Mouse (Mus musculus) heart, embryonic 10.5 days (tissue): ENCODE results near the gene Rint1. TPM values are rescaled to one million over a fixed set of nuclear protein-coding genes. Genes with fewer than 3 reads are reported as not detected.
"Not testable (repeated sequence)": the region's sequence is repeated elsewhere in the genome, so short reads cannot be mapped to it uniquely, and the experiment has no call there.

Experiments used
- DNase-seq: peaks from one replicate; pipeline ENCODE4 v3.0.0-alpha.2; 2017; ENCODE audit warnings: low spot score
- H3K27ac ChIP-seq: fragments of 300-500 bp; sonication (generic); 2 replicates; pipeline ENCODE4 v1.5.1; 2016; ENCODE audit warnings: mild to moderate bottlenecking
- H3K27me3 ChIP-seq: fragments of 300-500 bp; sonication (generic); 2 replicates; pipeline ENCODE4 v1.6.1; 2016; ENCODE audit warnings: mild to moderate bottlenecking; ENCODE audit not compliant: poor library complexity, insufficient read depth, severe bottlenecking
- H3K36me3 ChIP-seq: fragments of 300-500 bp; sonication (generic); 2 replicates; pipeline ENCODE4 v1.6.1; 2016; ENCODE audit warnings: mild to moderate bottlenecking, moderate library complexity
- H3K4me1 ChIP-seq: fragments of 300-500 bp; sonication (generic); 2 replicates; pipeline ENCODE4 v1.6.1; 2016; ENCODE audit warnings: mild to moderate bottlenecking
- H3K4me3 ChIP-seq: fragments of 300-500 bp; sonication (generic); 2 replicates; pipeline ENCODE4 v1.5.1; 2016; ENCODE audit warnings: mild to moderate bottlenecking, moderate library complexity
- H3K9me3 ChIP-seq: fragments of 300-500 bp; sonication (generic); 2 replicates; pipeline ENCODE4 v1.6.1; 2016; ENCODE audit warnings: mild to moderate bottlenecking, moderate library complexity
- WGBS: fragments of 180-500 bp; shearing (Covaris S2); methylation state at CpG from one replicate; pipeline ENCODE4 v1.1.7; 2016; 5-methylcytosine and 5-hydroxymethylcytosine counted together
- polyA plus RNA-seq: library from polyadenylated mRNA; unstranded; fragments of >200 nt; fragmentation: Nextera tagmentation; extraction: Ambion mirVana; gene quantifications from 2 replicates; pipeline ENCODE4 v1.2.1, GENCODE M21; 2016

The Rint1 gene
- polyA plus RNA-seq, 1 experiment from 2014 or later = 31.6 TPM

DNA sequence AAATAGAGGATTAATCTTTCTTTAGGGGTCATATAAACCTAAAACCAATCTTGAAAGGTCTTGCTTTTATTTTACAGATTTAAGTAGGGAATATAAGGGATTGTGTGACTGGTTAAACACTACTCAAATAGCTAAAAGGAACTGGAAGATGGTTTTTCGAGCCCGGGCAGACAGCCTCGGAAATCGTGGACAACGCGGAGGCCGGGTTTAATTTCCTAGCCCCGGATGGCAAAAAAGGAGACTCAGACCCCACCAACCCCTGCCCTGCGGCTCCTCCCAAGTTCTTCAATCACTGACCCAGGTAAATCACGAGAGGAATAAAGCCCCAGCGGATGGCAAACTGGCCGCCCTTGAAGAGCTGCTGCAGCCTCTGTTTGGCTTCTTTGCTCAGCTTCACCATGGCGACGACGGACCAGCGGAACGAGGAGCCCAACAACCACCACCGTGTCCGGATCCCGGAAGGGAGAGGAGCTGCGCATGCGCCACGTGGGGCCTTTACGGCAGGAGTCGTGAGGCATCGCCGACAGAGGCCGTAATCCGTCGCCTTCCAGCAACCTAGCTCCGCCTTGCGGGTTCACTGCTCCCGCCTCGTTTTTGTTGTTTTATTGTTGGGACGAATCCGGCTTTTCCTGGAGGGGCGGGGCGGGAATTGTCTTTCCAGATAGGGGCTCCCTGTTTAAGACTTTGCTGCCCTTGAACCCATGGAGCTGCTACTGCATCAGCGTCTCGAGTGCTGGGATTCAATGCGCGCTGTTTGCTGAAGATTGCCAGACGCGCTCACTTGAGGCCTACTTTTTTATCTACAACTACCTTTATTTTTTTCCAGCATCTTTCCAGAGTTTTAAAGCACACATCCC, 56.4 kb downstream of the Rint1 start, which contains the start of gene Tomm7:
Tomm7 (minus strand) TSS at position 488 of the 857 bp plus-strand sequence.
- H3K4me3 ChIP-seq = peak within 1 kb of the TSS; percentile 69
- under 1% methylated on average over 44 of the region's 44 CpGs for WGBS
- H3K36me3 ChIP-seq = peaks cover 20% of the 10 kb centered on the region

GRCm38 (mm10) chr5:23844531-23844841, 57.0 kb downstream of the Rint1 start:
- Histone ChIP-seq H3K9me3 (no peaks in the 10 kb centered on the region), H3K27me3 (no peaks in the 10 kb centered on the region), H3K36me3 (peaks cover 14% of the 10 kb centered on the region; the same call in 1 of the 2 replicates), H3K4me3 (peak overlapping the region; percentile 69), H3K27ac (peak overlapping the region; percentile 88), H3K4me1 (0 out of 2 replicates have a peak, but pooled peaks cover 10% of the 10 kb centered on the region)
- no peak for DNase-seq
- WGBS = 36% methylated on average over 7 of the region's 7 CpGs

More for the DNA sequence above, 56.4 kb downstream of the Rint1 start, which contains the start of gene Tomm7:
- no peaks in the 10 kb centered on the region for H3K9me3 ChIP-seq
- H3K4me1 ChIP-seq = 0 out of 2 replicates have a peak, but pooled peaks cover 10% of the 10 kb centered on the region
- DNase-seq = peak; percentile 99
- no peaks in the 10 kb centered on the region for H3K27me3 ChIP-seq
- H3K27ac ChIP-seq = peak within 1 kb of the TSS; percentile 88

DNA sequence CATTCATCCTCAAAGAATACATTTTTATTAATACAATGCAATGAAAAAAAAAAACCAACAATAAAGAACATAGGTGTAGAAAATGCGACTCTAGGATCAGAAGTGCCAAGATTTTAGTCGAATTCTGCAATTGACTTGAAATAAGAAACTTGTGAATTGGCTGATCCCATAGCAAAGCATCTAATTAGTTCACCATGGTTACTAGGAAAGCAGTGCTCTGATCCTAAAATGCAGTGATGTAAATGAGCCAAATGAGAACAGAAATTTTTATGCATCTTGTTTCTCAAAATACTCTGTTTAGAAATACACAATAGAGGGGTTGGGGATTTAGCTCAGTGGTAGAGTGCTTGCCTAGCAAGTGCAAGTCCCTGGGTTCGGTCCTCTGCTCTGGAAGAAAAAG, 57.6 kb downstream of the Rint1 start:
- H3K9me3 ChIP-seq = no peaks in the 10 kb centered on the region
- WGBS = 77% methylated on average over 3 of the region's 3 CpGs
- no peak overlapping the region for H3K4me3 ChIP-seq
- H3K4me1 ChIP-seq = 0 out of 2 replicates have a peak, but pooled peaks cover 10% of the 10 kb centered on the region
- H3K36me3 ChIP-seq = peaks cover 9% of the 10 kb centered on the region; the same call in 1 of the 2 replicates
- H3K27me3 ChIP-seq = no peaks in the 10 kb centered on the region
- no peak for DNase-seq
- no peak overlapping the region for H3K27ac ChIP-seq

- Histone ChIP-seq H3K27me3 (no peaks in the 10 kb centered on the region), H3K4me1 (peaks cover 5% of the 10 kb centered on the region), H3K36me3 (peaks cover 36% of the 10 kb centered on the region), H3K9me3 (no peaks in the 10 kb centered on the region), H3K27ac (peak overlapping the region; percentile 91), H3K4me3 (peak overlapping the region; percentile 84)
- under 1% methylated on average over 61 of the region's 61 CpGs for WGBS
- peak; percentile 95 for DNase-seq
These were observed 63.0 kb downstream of the Rint1 start for GRCm38 (mm10) chr5:23850345-23851159.

DNA sequence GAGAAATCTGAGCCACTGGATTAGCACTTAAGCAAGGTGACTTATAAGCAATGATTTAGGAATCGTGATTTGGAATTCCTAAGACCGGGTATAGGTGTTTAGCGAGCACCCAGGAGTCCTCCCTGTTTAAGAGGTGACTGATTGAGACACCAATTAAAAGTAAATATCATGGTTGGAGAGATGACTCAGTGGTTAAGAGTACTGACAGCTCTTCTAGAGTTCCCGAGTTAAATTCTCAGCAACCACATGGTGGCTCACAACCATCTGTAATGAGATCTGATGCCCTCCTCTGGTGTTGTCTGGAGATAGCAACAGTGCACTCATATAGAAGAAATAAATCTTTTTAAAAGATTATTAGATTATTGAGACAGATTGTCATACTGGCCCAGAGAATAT, 63.6 kb downstream of the Rint1 start:
- Histone ChIP-seq H3K27ac (peak overlapping the region; percentile 91), H3K4me3 (peak overlapping the region; percentile 84), H3K36me3 (peaks cover 42% of the 10 kb centered on the region)
- 20% methylated on average over 4 of the region's 4 CpGs for WGBS
- not testable (repeated sequence) for H3K9me3 ChIP-seq, H3K4me1 ChIP-seq, H3K27me3 ChIP-seq, DNase-seq

- H3K4me1 ChIP-seq, H3K4me3 ChIP-seq, H3K9me3 ChIP-seq, H3K27me3 ChIP-seq, H3K27ac ChIP-seq: not testable (repeated sequence)
- H3K36me3 ChIP-seq = peaks cover 59% of the 10 kb centered on the region
- 87% methylated on average over 1 of the region's 1 CpGs for WGBS
- peak; percentile 33 for DNase-seq
These were observed 65.4 kb downstream of the Rint1 start for GRCm38 (mm10) chr5:23852916-23853315.

DNA sequence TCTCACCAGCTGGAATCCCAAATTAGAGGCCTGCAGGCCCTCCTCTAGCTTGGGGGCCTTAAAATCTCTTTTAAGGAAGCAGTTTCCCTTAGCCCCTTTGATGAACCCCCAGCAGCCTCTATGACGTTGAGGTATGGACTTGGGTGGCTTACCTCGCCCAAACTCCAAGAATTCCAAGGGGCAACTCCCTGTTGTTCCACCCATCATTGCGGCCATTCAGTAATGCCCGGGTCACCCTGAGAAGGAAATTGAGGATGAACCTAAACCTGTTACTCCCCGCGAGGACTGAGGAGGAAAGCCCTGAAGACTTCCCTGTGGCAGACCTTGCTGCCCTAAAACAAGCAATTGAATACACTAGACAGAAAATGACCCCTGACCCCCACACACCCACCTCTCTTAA, 68.0 kb downstream of the Rint1 start:
- Histone ChIP-seq H3K27ac (no peak overlapping the region), H3K4me3 (no peak overlapping the region), H3K27me3 (no peaks in the 10 kb centered on the region), H3K4me1 (peaks cover 5% of the 10 kb centered on the region), H3K9me3 (no peaks in the 10 kb centered on the region), H3K36me3 (peaks cover 74% of the 10 kb centered on the region)
- peak; percentile 38 for DNase-seq
- 88% methylated on average over 6 of the region's 6 CpGs for WGBS

- peak; percentile 60 for DNase-seq
- Histone ChIP-seq H3K4me3 (no peak overlapping the region), H3K9me3 (no peaks in the 10 kb centered on the region), H3K36me3 (peaks cover 79% of the 10 kb centered on the region), H3K4me1 (peaks cover 5% of the 10 kb centered on the region), H3K27me3 (no peaks in the 10 kb centered on the region), H3K27ac (no peak overlapping the region)
- 90% methylated on average over 1 of the region's 1 CpGs for WGBS
These were observed 68.7 kb downstream of the Rint1 start for GRCm38 (mm10) chr5:23856164-23856563.

DNA sequence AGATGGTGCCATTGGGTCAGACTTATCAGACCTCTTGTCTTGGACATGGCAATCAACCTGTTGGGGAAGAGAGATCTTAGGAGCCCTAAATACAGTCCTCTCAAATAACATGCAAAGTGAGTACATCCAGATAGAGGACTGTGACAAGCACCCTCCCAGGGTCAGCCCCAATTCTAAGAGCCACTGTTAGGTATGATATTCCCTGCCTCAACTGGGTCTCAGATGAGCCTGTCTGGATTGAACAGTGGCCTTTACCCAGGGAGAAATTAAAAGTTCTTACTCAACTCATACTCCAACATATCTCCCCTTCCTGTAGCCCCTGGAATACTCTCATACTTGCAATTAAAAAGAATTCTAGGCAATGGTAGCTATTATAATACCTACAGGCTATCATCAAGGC, 69.7 kb downstream of the Rint1 start:
- Histone ChIP-seq H3K4me3 (no peak overlapping the region), H3K9me3 (no peaks in the 10 kb centered on the region), H3K27ac (no peak overlapping the region), H3K4me1 (no peaks in the 10 kb centered on the region), H3K27me3 (no peaks in the 10 kb centered on the region), H3K36me3 (peaks cover 77% of the 10 kb centered on the region)
- peak; percentile 45 for DNase-seq

GRCm38 (mm10) chr5:23858001-23858400, 70.5 kb downstream of the Rint1 start:
- Histone ChIP-seq H3K9me3 (no peaks in the 10 kb centered on the region), H3K27me3 (no peaks in the 10 kb centered on the region), H3K27ac (no peak overlapping the region), H3K36me3 (peaks cover 69% of the 10 kb centered on the region), H3K4me3 (no peak overlapping the region), H3K4me1 (no peaks in the 10 kb centered on the region)
- 90% methylated on average over 3 of the region's 3 CpGs for WGBS
- DNase-seq = peak; percentile 54

- Histone ChIP-seq H3K9me3 (no peaks in the 10 kb centered on the region), H3K4me1 (no peaks in the 10 kb centered on the region), H3K27me3 (no peaks in the 10 kb centered on the region), H3K27ac (no peak overlapping the region), H3K4me3 (no peak overlapping the region), H3K36me3 (peaks cover 62% of the 10 kb centered on the region)
- DNase-seq = peak; percentile 55
- 80% methylated on average over 7 of the region's 7 CpGs for WGBS
These were observed 71.1 kb downstream of the Rint1 start for GRCm38 (mm10) chr5:23858643-23859042.

- DNase-seq = peak; percentile 60
- Histone ChIP-seq H3K9me3 (no peaks in the 10 kb centered on the region), H3K36me3 (peaks cover 57% of the 10 kb centered on the region), H3K4me1 (0 out of 2 replicates have a peak, but pooled peaks cover 1% of the 10 kb centered on the region), H3K27ac (no peak overlapping the region), H3K27me3 (no peaks in the 10 kb centered on the region), H3K4me3 (no peak overlapping the region)
- WGBS = 92% methylated on average over 1 of the region's 1 CpGs
These were observed 71.7 kb downstream of the Rint1 start for GRCm38 (mm10) chr5:23859087-23859718.
